Mouse (Mus musculus): ENCODE results near the gene Clip2. TPM values are rescaled to one million over a fixed set of nuclear protein-coding genes. Genes with fewer than 3 reads are reported as not detected.

Gene Clip2
- polyA plus RNA-seq, 1 experiment, result 21.9 TPM

GRCm38 (mm10) chr5:134512086-134512485 lies 40.1 kb downstream of the Clip2 start:
- Histone ChIP-seq H3K4me3 (replicated peaks; ENCODE audit: extremely low read depth, low read depth, low read length) (no peak overlapping the region), H3K4me1 (ENCODE audit: control insufficient read depth, insufficient read depth, low read length) (peaks cover 2% of the 10 kb centered on the region; the same call in 1 of the 2 replicates)
- no peak for DNase-seq
- TF ChIP-seq CTCF (IDR thresholded peaks at IDR 0.05; ENCODE audit: insufficient read depth, low read length), result no peak
- TF ChIP-seq POLR2A (IDR thresholded peaks at IDR 0.05; ENCODE audit: borderline replicate concordance, extremely low read depth, low read depth, low read length), result no peak
- 60% methylated on average over 5 of the region's 5 CpGs for WGBS

GRCm38 (mm10) chr5:134510266-134510665 lies 42.0 kb downstream of the Clip2 start:
- WGBS, result 90% methylated on average over 5 of the region's 5 CpGs
- H3K4me3 ChIP-seq (replicated peaks; ENCODE audit: extremely low read depth, low read depth, low read length), result no peak overlapping the region
- DNase-seq, result no peak
- TF ChIP-seq CTCF (IDR thresholded peaks at IDR 0.05; ENCODE audit: insufficient read depth, low read length) (no peak), POLR2A (IDR thresholded peaks at IDR 0.05; ENCODE audit: borderline replicate concordance, extremely low read depth, low read depth, low read length) (no peak)
- H3K4me1 ChIP-seq (ENCODE audit: control insufficient read depth, insufficient read depth, low read length), result peaks cover 2% of the 10 kb centered on the region; the same call in 1 of the 2 replicates

GRCm38 (mm10) chr5:134508965-134509364 lies 43.3 kb downstream of the Clip2 start:
- no peak for DNase-seq
- no peak for TF ChIP-seq CTCF (IDR thresholded peaks at IDR 0.05; ENCODE audit: insufficient read depth, low read length)
- TF ChIP-seq POLR2A (IDR thresholded peaks at IDR 0.05; ENCODE audit: borderline replicate concordance, extremely low read depth, low read depth, low read length), result no peak
- no peak overlapping the region for H3K4me3 ChIP-seq (replicated peaks; ENCODE audit: extremely low read depth, low read depth, low read length)
- peaks cover 2% of the 10 kb centered on the region; the same call in 1 of the 2 replicates for H3K4me1 ChIP-seq (ENCODE audit: control insufficient read depth, insufficient read depth, low read length)
- 76% methylated on average over 5 of the region's 5 CpGs for WGBS

GRCm38 (mm10) chr5:134507859-134508399 lies 44.3 kb downstream of the Clip2 start:
- Histone ChIP-seq H3K4me1 (ENCODE audit: control insufficient read depth, insufficient read depth, low read length) (peaks cover 2% of the 10 kb centered on the region; the same call in 1 of the 2 replicates), H3K4me3 (replicated peaks; ENCODE audit: extremely low read depth, low read depth, low read length) (no peak overlapping the region)
- no peak for DNase-seq
- 71% methylated on average over 5 of the region's 5 CpGs for WGBS
- TF ChIP-seq POLR2A (IDR thresholded peaks at IDR 0.05; ENCODE audit: borderline replicate concordance, extremely low read depth, low read depth, low read length) (no peak), CTCF (IDR thresholded peaks at IDR 0.05; ENCODE audit: insufficient read depth, low read length) (no peak)

- DNase-seq, result peak; percentile 70
- no peak for TF ChIP-seq POLR2A (IDR thresholded peaks at IDR 0.05; ENCODE audit: borderline replicate concordance, extremely low read depth, low read depth, low read length)
- peak; percentile 96 for TF ChIP-seq CTCF (IDR thresholded peaks at IDR 0.05; ENCODE audit: insufficient read depth, low read length)
- Histone ChIP-seq H3K4me3 (replicated peaks; ENCODE audit: extremely low read depth, low read depth, low read length) (no peak overlapping the region), H3K4me1 (ENCODE audit: control insufficient read depth, insufficient read depth, low read length) (peaks cover 2% of the 10 kb centered on the region; the same call in 1 of the 2 replicates)
- 17% methylated on average over 10 of the region's 10 CpGs for WGBS
Measured at GRCm38 (mm10) chr5:134507307-134507706, 44.9 kb downstream of the Clip2 start.

- TF ChIP-seq POLR2A (IDR thresholded peaks at IDR 0.05; ENCODE audit: borderline replicate concordance, extremely low read depth, low read depth, low read length) (no peak), CTCF (IDR thresholded peaks at IDR 0.05; ENCODE audit: insufficient read depth, low read length) (no peak)
- H3K4me1 ChIP-seq (ENCODE audit: control insufficient read depth, insufficient read depth, low read length), result peaks cover 2% of the 10 kb centered on the region; the same call in 1 of the 2 replicates
- WGBS, result 78% methylated on average over 9 of the region's 9 CpGs
- no peak for DNase-seq
- no peak overlapping the region for H3K4me3 ChIP-seq (replicated peaks; ENCODE audit: extremely low read depth, low read depth, low read length)
Measured at GRCm38 (mm10) chr5:134505810-134506292, 46.4 kb downstream of the Clip2 start.

- no peak overlapping the region for H3K4me3 ChIP-seq (replicated peaks; ENCODE audit: extremely low read depth, low read depth, low read length)
- TF ChIP-seq CTCF (IDR thresholded peaks at IDR 0.05; ENCODE audit: insufficient read depth, low read length) (no peak), POLR2A (IDR thresholded peaks at IDR 0.05; ENCODE audit: borderline replicate concordance, extremely low read depth, low read depth, low read length) (no peak)
- no peak for DNase-seq
- H3K4me1 ChIP-seq (ENCODE audit: control insufficient read depth, insufficient read depth, low read length), result peaks cover 2% of the 10 kb centered on the region; the same call in 1 of the 2 replicates
- WGBS, result 95% methylated on average over 18 of the region's 18 CpGs
Measured at GRCm38 (mm10) chr5:134502591-134502990, 49.6 kb downstream of the Clip2 start.

GRCm38 (mm10) chr5:134501453-134501852 lies 50.8 kb downstream of the Clip2 start:
- H3K4me3 ChIP-seq (replicated peaks; ENCODE audit: extremely low read depth, low read depth, low read length), result no peak overlapping the region
- TF ChIP-seq CTCF (IDR thresholded peaks at IDR 0.05; ENCODE audit: insufficient read depth, low read length) (0 out of 2 replicates have a peak, but pooled peaks have one; percentile 11), POLR2A (IDR thresholded peaks at IDR 0.05; ENCODE audit: borderline replicate concordance, extremely low read depth, low read depth, low read length) (no peak)
- WGBS, result 83% methylated on average over 9 of the region's 9 CpGs
- no peak for DNase-seq
- H3K4me1 ChIP-seq (ENCODE audit: control insufficient read depth, insufficient read depth, low read length), result no peaks in the 10 kb centered on the region

- TF ChIP-seq CTCF (IDR thresholded peaks at IDR 0.05; ENCODE audit: insufficient read depth, low read length) (no peak), POLR2A (IDR thresholded peaks at IDR 0.05; ENCODE audit: borderline replicate concordance, extremely low read depth, low read depth, low read length) (no peak)
- Histone ChIP-seq H3K4me3 (replicated peaks; ENCODE audit: extremely low read depth, low read depth, low read length) (no peak overlapping the region), H3K4me1 (ENCODE audit: control insufficient read depth, insufficient read depth, low read length) (no peaks in the 10 kb centered on the region)
- no peak for DNase-seq
- WGBS, result 78% methylated on average over 3 of the region's 3 CpGs
Measured at GRCm38 (mm10) chr5:134500681-134501080, 51.6 kb downstream of the Clip2 start.

- peak; percentile 62 for TF ChIP-seq CTCF (IDR thresholded peaks at IDR 0.05; ENCODE audit: insufficient read depth, low read length)
- TF ChIP-seq POLR2A (IDR thresholded peaks at IDR 0.05; ENCODE audit: borderline replicate concordance, extremely low read depth, low read depth, low read length), result no peak
- DNase-seq, result peak; percentile 51
- H3K4me1 ChIP-seq (ENCODE audit: control insufficient read depth, insufficient read depth, low read length), result no peaks in the 10 kb centered on the region
- 73% methylated on average over 4 of the region's 4 CpGs for WGBS
- no peak overlapping the region for H3K4me3 ChIP-seq (replicated peaks; ENCODE audit: extremely low read depth, low read depth, low read length)
Measured at GRCm38 (mm10) chr5:134500062-134500461, 52.2 kb downstream of the Clip2 start.
